9 mouse cellular contexts compared by ENCODE assay signal in the genomic region with DNA sequence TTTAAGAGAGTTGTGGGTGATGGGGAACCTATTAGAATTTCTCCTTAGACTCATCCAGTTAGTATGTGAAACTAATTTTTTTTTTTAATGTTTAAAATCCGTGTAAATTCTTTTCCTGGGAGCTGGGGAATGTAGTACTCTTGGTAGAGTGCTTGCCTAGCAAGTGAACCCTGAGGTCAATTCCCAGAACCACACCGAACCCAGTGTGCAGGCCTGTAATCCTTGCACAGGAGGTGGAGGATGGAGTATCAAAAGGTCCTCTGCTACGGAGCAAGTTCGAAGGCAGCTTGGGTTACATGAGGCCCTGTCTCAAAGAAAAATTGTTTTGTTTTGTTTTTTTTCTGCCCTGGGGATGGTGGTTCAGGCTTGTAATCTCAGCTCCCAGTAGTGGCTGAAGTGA. TPM values are rescaled to one million over a fixed set of nuclear protein-coding genes. Genes with fewer than 3 reads are reported as not detected.
DNase-seq lines count a peak whose midpoint lies in the region; ATAC-seq lines count a peak whose summit lies in the region.
"Had no signal": no experiment of that assay in that cellular context is flagged by ENCODE, and none has a peak within 500 bp of the region (broad histone marks: within the 10 kb centered on the region; RNA-seq: fewer than 3 reads in every experiment).

No protein-coding gene starts in this region.

- H3K4me1 ChIP-seq in limb, embryonic 12.5 days (replicated peaks) = peaks cover 24% of the 10 kb centered on the region

- no peak for ATAC-seq in limb, embryonic 12.5 days (ENCODE audit: insufficient number of reproducible peaks, insufficient read depth, low FRiP score, low TSS enrichment, low read depth)

- peak overlapping the region; percentile 96 for H3K27ac ChIP-seq in limb, embryonic 12.5 days

- 1% methylated on average over 4 of the region's 4 CpGs for WGBS in limb, embryonic 12.5 days

- no peaks in the 10 kb centered on the region for H3K36me3 ChIP-seq in limb, embryonic 12.5 days

- peak overlapping the region; percentile 92 for H3K4me3 ChIP-seq in limb, embryonic 12.5 days (replicated peaks)

- H3K4me2 ChIP-seq in limb, embryonic 12.5 days = peak overlapping the region; percentile 83

- H3K27me3 ChIP-seq in limb, embryonic 12.5 days = no peaks in the 10 kb centered on the region

- no peaks in the 10 kb centered on the region for H3K9me3 ChIP-seq in limb, embryonic 12.5 days

- peak; percentile 4 for DNase-seq in kidney, adult 11 months
- no peak for DNase-seq in kidney, adult 8-10 months
- peak; percentile 12 for DNase-seq in ZHBTc4 (ENCODE audit: low read depth, low spot score)
- DNase-seq in forelimb bud, embryonic 11.5 days (ENCODE audit: low read depth, low spot score) = peak; percentile 8
- DNase-seq in retina, embryonic 14.5 days (ENCODE audit: low spot score) = peak; percentile 9
- DNase-seq in urinary bladder, adult 18-20 months (ENCODE audit: low spot score in 2 of 2) = no peak
- no peak for DNase-seq in urinary bladder, postnatal 36 days (ENCODE audit: low spot score in 2 of 2)

- H3K9ac ChIP-seq in limb, embryonic 12.5 days (replicated peaks) = peak overlapping the region; percentile 97

RNA-seq across cellular contexts. Expression of a gene that starts 1.3 kb away (rescaled TPM):
- 158 and 161 TPM in 2 replicates for polyA plus RNA-seq in limb, embryonic 12.5 days (2016; fragmentation: Nextera tagmentation; extraction: Ambion mirVana)

RNA-seq across cellular contexts. Expression of a gene that starts 1.4 kb away (rescaled TPM):
- polyA plus RNA-seq in limb, embryonic 12.5 days (2016; fragmentation: Nextera tagmentation; extraction: Ambion mirVana) = 13.1 and 14.3 TPM in 2 replicates

RNA-seq across cellular contexts. Expression of a gene that starts 58.3 kb away (rescaled TPM):
- polyA plus RNA-seq in limb, embryonic 12.5 days (2016; fragmentation: Nextera tagmentation; extraction: Ambion mirVana) = not detected in 2 replicates
- polyA plus RNA-seq: gonadal fat pad, adult 2 months had no signal

Comparison
In these comparisons a context has a peak if more than half of its experiments do, and no peak if none do; other contexts are left out.
1. DNase-seq: peak in kidney, adult 11 months (single experiment), ZHBTc4 (single experiment), forelimb bud, embryonic 11.5 days (single experiment) and retina, embryonic 14.5 days (single experiment); none in kidney, adult 8-10 months (0 of 2), urinary bladder, adult 18-20 months (0 of 2) and urinary bladder, postnatal 36 days (0 of 2).